Mouse (Mus musculus) limb, embryonic 10.5 days (tissue): ENCODE data around the gene Sh2d7. TPM values are rescaled to one million over a fixed set of nuclear protein-coding genes. Genes with fewer than 3 reads are reported as not detected.

Experiments used
- DNase-seq: peaks from one replicate; pipeline ENCODE4 v3.0.0-alpha.2; 2017; ENCODE audit warnings: low spot score
- H3K27ac ChIP-seq: fragments of 300-500 bp; sonication (generic); 2 replicates; pipeline ENCODE4 v1.5.1; 2016; ENCODE audit warnings: mild to moderate bottlenecking
- H3K27me3 ChIP-seq: fragments of 300-500 bp; sonication (generic); 2 replicates; pipeline ENCODE4 v1.6.1; 2016; ENCODE audit warnings: low read depth, mild to moderate bottlenecking; ENCODE audit not compliant: poor library complexity, severe bottlenecking
- H3K36me3 ChIP-seq: fragments of 300-500 bp; sonication (generic); 2 replicates; pipeline ENCODE4 v1.6.1; 2016; ENCODE audit warnings: mild to moderate bottlenecking, moderate library complexity
- H3K4me1 ChIP-seq: fragments of 300-500 bp; sonication (generic); 2 replicates; pipeline ENCODE4 v1.6.1; 2016
- H3K4me3 ChIP-seq: fragments of 300-500 bp; sonication (generic); 2 replicates; pipeline ENCODE4 v1.5.1; 2016; ENCODE audit warnings: mild to moderate bottlenecking, moderate library complexity
- H3K9me3 ChIP-seq: fragments of 300-500 bp; sonication (generic); replicated peaks from 2 replicates; pipeline ENCODE4 v1.6.1; 2016; ENCODE audit warnings: mild to moderate bottlenecking
- WGBS: fragments of 180-500 bp; shearing (Covaris S2); methylation state at CpG from one replicate; pipeline ENCODE4 v1.1.7; 2016; 5-methylcytosine and 5-hydroxymethylcytosine counted together
- polyA plus RNA-seq: library from polyadenylated mRNA; unstranded; fragments of >200 nt; fragmentation: Nextera tagmentation; extraction: Ambion mirVana; gene quantifications from 2 replicates; pipeline ENCODE4 v1.2.1, GENCODE M21; 2016

Sh2d7 gene
- polyA plus RNA-seq, result not detected in 2 replicates

- no peak within 1 kb of the TSS for H3K27ac ChIP-seq
- no peak within 1 kb of the TSS for H3K4me3 ChIP-seq
- no peaks in the 10 kb centered on the region for H3K9me3 ChIP-seq
- peaks cover 6% of the 10 kb centered on the region for H3K4me1 ChIP-seq
- 93% methylated on average over 14 of the region's 14 CpGs for WGBS
- H3K36me3 ChIP-seq, result no peaks in the 10 kb centered on the region
- no peak for DNase-seq
- no peaks in the 10 kb centered on the region for H3K27me3 ChIP-seq
These were observed at the start of gene Sh2d7 for GRCm38 (mm10) chr9:54538684-54539083. Gene Sh2d7 (plus strand): TSS chr9:54538984.

- Histone ChIP-seq H3K9me3 (no peaks in the 10 kb centered on the region), H3K4me3 (no peak overlapping the region), H3K27ac (no peak overlapping the region), H3K27me3 (no peaks in the 10 kb centered on the region), H3K36me3 (no peaks in the 10 kb centered on the region), H3K4me1 (0 out of 2 replicates have a peak, but pooled peaks cover 4% of the 10 kb centered on the region)
- DNase-seq, result no peak
- 80% methylated on average over 2 of the region's 2 CpGs for WGBS
These were observed 49.2 kb upstream of the Sh2d7 start for GRCm38 (mm10) chr9:54489599-54489998.

- Histone ChIP-seq H3K4me1 (0 out of 2 replicates have a peak, but pooled peaks cover 4% of the 10 kb centered on the region), H3K27ac (no peak overlapping the region), H3K9me3 (no peaks in the 10 kb centered on the region), H3K36me3 (no peaks in the 10 kb centered on the region), H3K4me3 (no peak overlapping the region), H3K27me3 (no peaks in the 10 kb centered on the region)
- WGBS, result 88% methylated on average over 2 of the region's 2 CpGs
- no peak for DNase-seq
These were observed 48.4 kb upstream of the Sh2d7 start for GRCm38 (mm10) chr9:54490431-54490830.

GRCm38 (mm10) chr9:54499291-54499690, 39.5 kb upstream of the Sh2d7 start:
- Histone ChIP-seq H3K36me3 (no peaks in the 10 kb centered on the region), H3K9me3 (no peaks in the 10 kb centered on the region), H3K27ac (no peak overlapping the region), H3K4me1 (peaks cover 13% of the 10 kb centered on the region), H3K4me3 (no peak overlapping the region), H3K27me3 (peaks cover 27% of the 10 kb centered on the region)
- 88% methylated on average over 6 of the region's 6 CpGs for WGBS
- DNase-seq, result no peak

- no peaks in the 10 kb centered on the region for H3K36me3 ChIP-seq
- no peak overlapping the region for H3K4me3 ChIP-seq
- H3K4me1 ChIP-seq, result peaks cover 13% of the 10 kb centered on the region
- H3K27ac ChIP-seq, result no peak overlapping the region
- DNase-seq, result no peak
- H3K9me3 ChIP-seq, result no peaks in the 10 kb centered on the region
- WGBS, result 89% methylated on average over 3 of the region's 3 CpGs
- H3K27me3 ChIP-seq, result peaks cover 28% of the 10 kb centered on the region
These were observed 39.0 kb upstream of the Sh2d7 start for GRCm38 (mm10) chr9:54499791-54500190.

GRCm38 (mm10) chr9:54500832-54501452, 37.8 kb upstream of the Sh2d7 start:
- Histone ChIP-seq H3K4me3 (peak overlapping the region; percentile 85), H3K36me3 (no peaks in the 10 kb centered on the region), H3K9me3 (no peaks in the 10 kb centered on the region), H3K27me3 (peaks cover 32% of the 10 kb centered on the region), H3K4me1 (peaks cover 13% of the 10 kb centered on the region), H3K27ac (peak overlapping the region; percentile 80)
- under 1% methylated on average over 43 of the region's 43 CpGs for WGBS
- no peak for DNase-seq

GRCm38 (mm10) chr9:54501453-54502110, 37.2 kb upstream of the Sh2d7 start, which contains the start of gene Dmxl2:
Gene Dmxl2 (minus strand): TSS chr9:54501626.
- Histone ChIP-seq H3K36me3 (no peaks in the 10 kb centered on the region), H3K4me3 (peak within 1 kb of the TSS; percentile 85), H3K27me3 (peaks cover 32% of the 10 kb centered on the region), H3K9me3 (no peaks in the 10 kb centered on the region), H3K4me1 (peaks cover 13% of the 10 kb centered on the region), H3K27ac (peak within 1 kb of the TSS; percentile 80)
- WGBS, result 2% methylated on average over 94 of the region's 99 CpGs
- DNase-seq, result peak; percentile 93

- no peak for DNase-seq
- H3K4me3 ChIP-seq, result peak overlapping the region; percentile 85
- WGBS, result 7% methylated on average over 13 of the region's 13 CpGs
- no peak overlapping the region for H3K27ac ChIP-seq
- no peaks in the 10 kb centered on the region for H3K9me3 ChIP-seq
- peaks cover 13% of the 10 kb centered on the region for H3K4me1 ChIP-seq
- no peaks in the 10 kb centered on the region for H3K36me3 ChIP-seq
- H3K27me3 ChIP-seq, result peaks cover 32% of the 10 kb centered on the region
These were observed 36.7 kb upstream of the Sh2d7 start for GRCm38 (mm10) chr9:54502111-54502495.

GRCm38 (mm10) chr9:54502873-54503272, 35.9 kb upstream of the Sh2d7 start:
- Histone ChIP-seq H3K36me3 (no peaks in the 10 kb centered on the region), H3K4me1 (peaks cover 13% of the 10 kb centered on the region), H3K9me3 (no peaks in the 10 kb centered on the region), H3K27me3 (peaks cover 32% of the 10 kb centered on the region), H3K4me3 (peak overlapping the region; percentile 85; the same call in 1 of the 2 replicates), H3K27ac (no peak overlapping the region)
- 13% methylated on average over 12 of the region's 12 CpGs for WGBS
- DNase-seq, result peak; percentile 36

GRCm38 (mm10) chr9:54515991-54516390, 22.8 kb upstream of the Sh2d7 start:
- no peaks in the 10 kb centered on the region for H3K4me1 ChIP-seq
- no peaks in the 10 kb centered on the region for H3K9me3 ChIP-seq
- no peak overlapping the region for H3K4me3 ChIP-seq
- H3K27me3 ChIP-seq, result no peaks in the 10 kb centered on the region
- H3K36me3 ChIP-seq, result no peaks in the 10 kb centered on the region
- DNase-seq, result no peak
- H3K27ac ChIP-seq, result no peak overlapping the region
- 87% methylated on average over 2 of the region's 2 CpGs for WGBS

- Histone ChIP-seq H3K4me1 (no peaks in the 10 kb centered on the region), H3K27me3 (no peaks in the 10 kb centered on the region), H3K36me3 (no peaks in the 10 kb centered on the region), H3K27ac (no peak overlapping the region), H3K4me3 (no peak overlapping the region), H3K9me3 (no peaks in the 10 kb centered on the region)
- WGBS, result 77% methylated on average over 7 of the region's 7 CpGs
- no peak for DNase-seq
These were observed 19.9 kb upstream of the Sh2d7 start for GRCm38 (mm10) chr9:54518921-54519320.

- no peak for DNase-seq
- H3K27me3 ChIP-seq, result no peaks in the 10 kb centered on the region
- H3K36me3 ChIP-seq, result no peaks in the 10 kb centered on the region
- H3K4me3 ChIP-seq, result no peak overlapping the region
- 83% methylated on average over 4 of the region's 4 CpGs for WGBS
- H3K27ac ChIP-seq, result no peak overlapping the region
- H3K9me3 ChIP-seq, result no peaks in the 10 kb centered on the region
- H3K4me1 ChIP-seq, result no peaks in the 10 kb centered on the region
These were observed 18.5 kb upstream of the Sh2d7 start for GRCm38 (mm10) chr9:54520286-54520685.

- DNase-seq, result no peak
- Histone ChIP-seq H3K4me3 (no peak overlapping the region), H3K27me3 (no peaks in the 10 kb centered on the region), H3K36me3 (no peaks in the 10 kb centered on the region), H3K4me1 (no peaks in the 10 kb centered on the region), H3K9me3 (no peaks in the 10 kb centered on the region), H3K27ac (no peak overlapping the region)
- 81% methylated on average over 7 of the region's 7 CpGs for WGBS
These were observed 11.1 kb upstream of the Sh2d7 start for GRCm38 (mm10) chr9:54527694-54528093.
